Mouse (Mus musculus): ENCODE data around the gene Ctnna2.

Ctnna2 gene

GRCm38 (mm10) chr6:76897156-76897555 lies 1082.3 kb downstream of the Ctnna2 start:
- DNase-seq (ENCODE audit: low spot score): no peak

Measured in yolk sac, embryonic 10.5 days (tissue).